9 mouse cellular contexts compared by ENCODE assay signal in the genomic region with DNA sequence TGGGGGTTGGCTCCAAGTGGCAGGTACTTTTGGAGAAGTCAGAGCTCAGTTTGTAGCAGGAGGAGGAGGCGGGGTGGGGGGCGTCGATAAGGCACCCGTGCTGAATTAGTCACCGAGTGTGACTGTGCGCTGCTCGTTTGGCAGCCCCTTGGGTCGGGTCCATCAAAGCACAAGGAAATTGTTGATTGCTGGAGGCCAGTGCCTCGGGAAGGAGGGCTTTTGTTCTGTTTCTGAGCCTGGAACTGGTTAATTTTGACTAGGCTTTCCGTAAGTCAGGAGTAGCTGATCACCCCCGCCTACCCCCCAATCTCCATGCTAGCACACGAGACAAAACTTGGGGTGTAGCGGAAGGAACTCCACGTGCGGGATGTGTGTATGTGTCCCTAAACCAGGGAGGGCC. TPM values are rescaled to one million over a fixed set of nuclear protein-coding genes. Genes with fewer than 3 reads are reported as not detected.
DNase-seq lines count a peak whose midpoint lies in the region; ATAC-seq lines count a peak whose summit lies in the region.
"Had no signal": no experiment of that assay in that cellular context is flagged by ENCODE, and none has a peak within 500 bp of the region (broad histone marks: within the 10 kb centered on the region; RNA-seq: fewer than 3 reads in every experiment).

No protein-coding gene starts in this region.

- peak overlapping the region; percentile 96 for H3K4me2 ChIP-seq in embryonic facial prominence, embryonic 11.5 days (ENCODE audit: low read depth, low read length)
- H3K4me2 ChIP-seq in midbrain, embryonic 13.5 days (replicated peaks), result peak overlapping the region; percentile 95

- no peaks in the 10 kb centered on the region; the same call in 1 of the 2 replicates for H3K4me1 ChIP-seq in embryonic facial prominence, embryonic 11.5 days (ENCODE audit: control insufficient read depth, insufficient read depth, low read length)
- peaks cover 34% of the 10 kb centered on the region for H3K4me1 ChIP-seq in hindbrain, embryonic 10.5 days (replicated peaks)
- H3K4me1 ChIP-seq in midbrain, embryonic 13.5 days (replicated peaks), result peaks cover 35% of the 10 kb centered on the region

- no peaks in the 10 kb centered on the region for H3K36me3 ChIP-seq in embryonic facial prominence, embryonic 11.5 days (replicated peaks; ENCODE audit: control insufficient read depth, insufficient read depth, low read depth, low read length)
- H3K36me3 ChIP-seq in hindbrain, embryonic 10.5 days, result no peaks in the 10 kb centered on the region
- H3K36me3 ChIP-seq in midbrain, embryonic 13.5 days, result no peaks in the 10 kb centered on the region

- H3K27ac ChIP-seq in embryonic facial prominence, embryonic 11.5 days (replicated peaks; ENCODE audit: low read depth, low read length), result no peak overlapping the region
- peak overlapping the region; percentile 82 for H3K27ac ChIP-seq in hindbrain, embryonic 10.5 days
- H3K27ac ChIP-seq in midbrain, embryonic 13.5 days, result peak overlapping the region; percentile 48; the same call in 1 of the 2 replicates
- H3K27ac ChIP-seq: liver, embryonic 14.5 days had no signal

- peak overlapping the region; percentile 47 for H3K9ac ChIP-seq in embryonic facial prominence, embryonic 11.5 days (replicated peaks; ENCODE audit: low read length)
- H3K9ac ChIP-seq in midbrain, embryonic 13.5 days (replicated peaks), result peak overlapping the region; percentile 63
- H3K9ac ChIP-seq: liver, embryonic 14.5 days had no signal

- no peaks in the 10 kb centered on the region for H3K9me3 ChIP-seq in embryonic facial prominence, embryonic 11.5 days (replicated peaks; ENCODE audit: control insufficient read depth, low read length)
- no peaks in the 10 kb centered on the region for H3K9me3 ChIP-seq in hindbrain, embryonic 10.5 days
- no peaks in the 10 kb centered on the region for H3K9me3 ChIP-seq in midbrain, embryonic 13.5 days

- 0% methylated on average over 15 of the region's 15 CpGs for WGBS in embryonic facial prominence, embryonic 11.5 days
- WGBS in hindbrain, embryonic 10.5 days, result under 1% methylated on average over 15 of the region's 15 CpGs
- WGBS in midbrain, embryonic 13.5 days, result under 1% methylated on average over 15 of the region's 15 CpGs

- peaks cover 41% of the 10 kb centered on the region for H3K27me3 ChIP-seq in embryonic facial prominence, embryonic 11.5 days (ENCODE audit: control insufficient read depth, insufficient read depth, low read length)
- peaks cover 79% of the 10 kb centered on the region for H3K27me3 ChIP-seq in hindbrain, embryonic 10.5 days (ENCODE audit: insufficient read depth, poor library complexity, severe bottlenecking)
- peaks cover 55% of the 10 kb centered on the region for H3K27me3 ChIP-seq in midbrain, embryonic 13.5 days

- peak overlapping the region; percentile 45 for H3K4me3 ChIP-seq in embryonic facial prominence, embryonic 11.5 days (ENCODE audit: low read depth, low read length)
- peak overlapping the region; percentile 63 for H3K4me3 ChIP-seq in hindbrain, embryonic 10.5 days
- peak overlapping the region; percentile 53 for H3K4me3 ChIP-seq in midbrain, embryonic 13.5 days (replicated peaks)

- peak; percentile 10; the same call in 1 of the 2 replicates for ATAC-seq in embryonic facial prominence, embryonic 11.5 days (replicated peaks; ENCODE audit: insufficient number of reproducible peaks, low FRiP score, low TSS enrichment, low read depth)
- ATAC-seq in midbrain, embryonic 13.5 days, result peak; percentile 54

- DNase-seq in layer of hippocampus, adult 11-12 months (ENCODE audit: low spot score), result peak; percentile 10
- DNase-seq in layer of hippocampus, adult 8-10 months (ENCODE audit: low spot score in 2 of 2), result no peak
- peak; percentile 45 for DNase-seq in embryonic facial prominence, embryonic 11.5 days (ENCODE audit: low spot score)
- no peak for DNase-seq in hindbrain, embryonic 10.5 days (ENCODE audit: low spot score)
- no peak for DNase-seq in spleen, adult 12 weeks (ENCODE audit: low spot score)
- no peak for DNase-seq in gastrocnemius, postnatal 10 days
- DNase-seq in adrenal gland, adult 8-10 months, result no peak

RNA-seq across cellular contexts. Expression of a gene that starts 0.5 kb away (rescaled TPM):
- total RNA-seq in layer of hippocampus, adult 8-10 months (2022), result 10 to 100 TPM; 17.1 to 25.1 (median 20.1) TPM
- polyA plus RNA-seq in embryonic facial prominence, embryonic 11.5 days (2014; fragmentation: Nextera tagmentation; extraction: Ambion mirVana), result 1.7 and 1.9 TPM in 2 replicates
- 1.0 and 2.4 TPM in 2 replicates for polyA plus RNA-seq in hindbrain, embryonic 10.5 days (2016; fragmentation: Nextera tagmentation; extraction: Ambion mirVana)
- polyA plus RNA-seq in midbrain, embryonic 13.5 days (2015; fragmentation: Nextera tagmentation; extraction: Ambion mirVana), result 2.8 and 3.4 TPM in 2 replicates
- under 1 TPM; 0.47 to 0.66 TPM for total RNA-seq in gastrocnemius, postnatal 10 days (2021)
- 1 to 10 TPM in 2 of 4 experiments, under 1 TPM in 2; 0.64 to 1.4 (median 0.93) TPM for total RNA-seq in adrenal gland, adult 8-10 months (2022)

RNA-seq across cellular contexts. Expression of a gene that starts 51.0 kb away (rescaled TPM):
- not detected for total RNA-seq in layer of hippocampus, adult 8-10 months (2022)
- polyA plus RNA-seq in embryonic facial prominence, embryonic 11.5 days (2014; fragmentation: Nextera tagmentation; extraction: Ambion mirVana), result not detected in 2 replicates
- not detected in 2 replicates for polyA plus RNA-seq in hindbrain, embryonic 10.5 days (2016; fragmentation: Nextera tagmentation; extraction: Ambion mirVana)
- not detected in 2 replicates for polyA plus RNA-seq in midbrain, embryonic 13.5 days (2015; fragmentation: Nextera tagmentation; extraction: Ambion mirVana)
- not detected for total RNA-seq in gastrocnemius, postnatal 10 days (2021)
- total RNA-seq in adrenal gland, adult 8-10 months (2022), result not detected
- polyA plus RNA-seq: liver, embryonic 14.5 days had no signal

RNA-seq across cellular contexts. Expression of a gene that starts 51.7 kb away (rescaled TPM):
- 10 to 100 TPM; 24.7 to 30.5 (median 27.2) TPM for total RNA-seq in layer of hippocampus, adult 8-10 months (2022)
- polyA plus RNA-seq in embryonic facial prominence, embryonic 11.5 days (2014; fragmentation: Nextera tagmentation; extraction: Ambion mirVana), result 44.0 and 47.7 TPM in 2 replicates
- polyA plus RNA-seq in hindbrain, embryonic 10.5 days (2016; fragmentation: Nextera tagmentation; extraction: Ambion mirVana), result 37.8 and 39.6 TPM in 2 replicates
- 32.5 and 39.0 TPM in 2 replicates for polyA plus RNA-seq in midbrain, embryonic 13.5 days (2015; fragmentation: Nextera tagmentation; extraction: Ambion mirVana)
- 10 to 100 TPM; 15.8 to 15.9 TPM for total RNA-seq in gastrocnemius, postnatal 10 days (2021)
- total RNA-seq in adrenal gland, adult 8-10 months (2022), result 10 to 100 TPM; 19.2 to 28.5 (median 26.0) TPM

Comparison
In these comparisons a context has a peak if more than half of its experiments do, and no peak if none do; other contexts are left out.
1. DNase-seq: peak in layer of hippocampus, adult 11-12 months (single experiment) and embryonic facial prominence, embryonic 11.5 days (single experiment); none in layer of hippocampus, adult 8-10 months (0 of 2), hindbrain, embryonic 10.5 days (single experiment), spleen, adult 12 weeks (single experiment), gastrocnemius, postnatal 10 days (single experiment) and adrenal gland, adult 8-10 months (single experiment).
2. RNA of a gene that starts 0.5 kb away (total RNA-seq): 17.1 to 25.1 TPM in layer of hippocampus, adult 8-10 months; 0.64 to 1.4 TPM in adrenal gland, adult 8-10 months and 0.47 to 0.66 TPM in gastrocnemius, postnatal 10 days; every median in the first group is over 4 times any median in the second.
3. Peak in every context shown above with its lines, with median percentiles within 50 percentile points of each other: H3K4me3 ChIP-seq.